Mouse (Mus musculus): Measurements from ENCODE around the gene Mdc1.

DNA sequence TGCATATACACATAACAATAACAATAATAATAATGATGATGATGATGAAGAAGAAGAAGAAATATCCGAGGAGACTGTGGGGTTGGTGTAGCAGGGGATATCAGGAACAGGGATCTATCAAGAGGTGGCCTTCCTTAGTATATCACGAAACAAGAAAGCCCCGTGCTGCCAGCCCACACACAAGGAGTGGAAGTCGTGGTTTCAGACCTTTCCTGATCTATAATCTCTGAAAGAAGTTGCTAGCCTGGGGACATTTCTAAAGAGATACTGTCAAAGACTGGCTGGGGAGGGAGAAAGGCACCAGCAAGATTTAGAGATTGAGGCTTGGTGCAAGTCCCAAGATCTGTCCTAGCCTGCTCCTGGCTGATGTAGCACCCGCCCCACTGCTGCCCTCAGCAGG is 44.5 kb upstream of the Mdc1 start:
- TF ChIP-seq CTCF (IDR thresholded peaks at IDR 0.05; ENCODE audit: low read depth) (no peak), EP300 (optimal IDR thresholded peaks at IDR 0.05) (no peak)

All from stomach, postnatal 0 days (tissue).